Mouse (Mus musculus) E14TG2a.4 (cell line): ENCODE data around the gene Chic2.
A peak's percentile ranks its signal among the peaks of the same experiment; 100 is the strongest.

Source experiments
- H3K27me3 ChIP-seq: 2 replicates; pipeline ENCODE4 v1.6.1; 2014; ENCODE audit warnings: low read length, control low read depth; ENCODE audit not compliant: insufficient read depth
- H3K36me3 ChIP-seq: 2 replicates; pipeline ENCODE4 v1.6.1; 2014; ENCODE audit warnings: low read length, control low read depth; ENCODE audit not compliant: insufficient read depth
- H3K4me1 ChIP-seq: replicated peaks from 2 replicates; pipeline ENCODE4 v1.6.1; 2014; ENCODE audit warnings: low read depth, low read length, control low read depth
- H3K4me3 ChIP-seq: replicated peaks from 2 replicates; pipeline ENCODE4 v1.5.1; 2014; ENCODE audit warnings: mild to moderate bottlenecking, low read length
- H3K9me3 ChIP-seq: 2 replicates; pipeline ENCODE4 v1.6.1; 2014; ENCODE audit warnings: low read length, control low read depth
- CTCF ChIP-seq: conservative IDR thresholded peaks from 2 replicates; pipeline ENCODE4 v1.5.1; 2014; ENCODE audit warnings: low read length
- NANOG ChIP-seq: IDR thresholded peaks from 2 replicates; pipeline ENCODE4 v1.6.1; 2014; ENCODE audit warnings: borderline replicate concordance, low read length, mixed read lengths
- POU5F1 ChIP-seq: IDR thresholded peaks from 2 replicates; pipeline ENCODE4 v1.6.1; 2014; ENCODE audit warnings: low read length, borderline replicate concordance

The Chic2 gene

GRCm38 (mm10) chr5:75004755-75005154 lies 39.8 kb downstream of the Chic2 start:
- Histone ChIP-seq H3K9me3 (no peaks in the 10 kb centered on the region), H3K4me3 (no peak overlapping the region), H3K4me1 (peaks cover 25% of the 10 kb centered on the region), H3K27me3 (no peaks in the 10 kb centered on the region), H3K36me3 (peaks cover 26% of the 10 kb centered on the region)
- TF ChIP-seq CTCF (no peak), NANOG (no peak), POU5F1 (no peak)

GRCm38 (mm10) chr5:75002109-75002508 lies 42.5 kb downstream of the Chic2 start:
- H3K9me3 ChIP-seq: no peaks in the 10 kb centered on the region
- no peaks in the 10 kb centered on the region for H3K27me3 ChIP-seq
- H3K36me3 ChIP-seq: peaks cover 23% of the 10 kb centered on the region
- H3K4me1 ChIP-seq: peaks cover 34% of the 10 kb centered on the region
- TF ChIP-seq CTCF: no peak
- no peak for TF ChIP-seq NANOG
- no peak for TF ChIP-seq POU5F1
- no peak overlapping the region for H3K4me3 ChIP-seq

GRCm38 (mm10) chr5:74998716-74999512 lies 45.7 kb downstream of the Chic2 start:
- Histone ChIP-seq H3K9me3 (no peaks in the 10 kb centered on the region), H3K36me3 (peaks cover 27% of the 10 kb centered on the region), H3K4me1 (peaks cover 29% of the 10 kb centered on the region), H3K27me3 (no peaks in the 10 kb centered on the region), H3K4me3 (no peak overlapping the region)
- TF ChIP-seq POU5F1 (peak; percentile 71; the same call in 1 of the 2 replicates), CTCF (no peak), NANOG (peak; percentile 85; the same call in 1 of the 2 replicates)

- Histone ChIP-seq H3K36me3 (peaks cover 16% of the 10 kb centered on the region), H3K27me3 (no peaks in the 10 kb centered on the region), H3K4me1 (peaks cover 20% of the 10 kb centered on the region), H3K4me3 (no peak overlapping the region), H3K9me3 (peaks cover 32% of the 10 kb centered on the region)
- no peak for TF ChIP-seq NANOG
- TF ChIP-seq POU5F1: no peak
- TF ChIP-seq CTCF: no peak
Measured at GRCm38 (mm10) chr5:74994947-74995346, 49.6 kb downstream of the Chic2 start.

GRCm38 (mm10) chr5:74984101-74984500 lies 60.5 kb downstream of the Chic2 start:
- Histone ChIP-seq H3K4me1 (peaks cover 22% of the 10 kb centered on the region), H3K27me3 (peaks cover 16% of the 10 kb centered on the region), H3K9me3 (peaks cover 35% of the 10 kb centered on the region), H3K36me3 (0 out of 2 replicates have a peak, but pooled peaks cover 6% of the 10 kb centered on the region), H3K4me3 (no peak overlapping the region)
- TF ChIP-seq POU5F1 (no peak), CTCF (no peak), NANOG (no peak)

- Histone ChIP-seq H3K36me3 (no peaks in the 10 kb centered on the region), H3K9me3 (peaks cover 13% of the 10 kb centered on the region), H3K4me3 (no peak overlapping the region), H3K27me3 (peaks cover 33% of the 10 kb centered on the region), H3K4me1 (peaks cover 32% of the 10 kb centered on the region)
- no peak for TF ChIP-seq CTCF
- TF ChIP-seq POU5F1: no peak
- TF ChIP-seq NANOG: no peak
Measured at GRCm38 (mm10) chr5:74980574-74980973, 64.0 kb downstream of the Chic2 start.

GRCm38 (mm10) chr5:74980154-74980553 lies 64.4 kb downstream of the Chic2 start:
- Histone ChIP-seq H3K4me3 (no peak overlapping the region), H3K36me3 (no peaks in the 10 kb centered on the region), H3K9me3 (peaks cover 9% of the 10 kb centered on the region), H3K27me3 (peaks cover 33% of the 10 kb centered on the region), H3K4me1 (peaks cover 35% of the 10 kb centered on the region)
- TF ChIP-seq POU5F1: no peak
- no peak for TF ChIP-seq CTCF
- TF ChIP-seq NANOG: no peak

GRCm38 (mm10) chr5:74979586-74979985 lies 65.0 kb downstream of the Chic2 start:
- TF ChIP-seq CTCF: no peak
- no peak for TF ChIP-seq NANOG
- TF ChIP-seq POU5F1: no peak
- H3K9me3 ChIP-seq: peaks cover 3% of the 10 kb centered on the region
- no peak overlapping the region for H3K4me3 ChIP-seq
- peaks cover 41% of the 10 kb centered on the region for H3K4me1 ChIP-seq
- H3K27me3 ChIP-seq: peaks cover 29% of the 10 kb centered on the region
- H3K36me3 ChIP-seq: no peaks in the 10 kb centered on the region
